Mouse (Mus musculus) layer of hippocampus, adult 9-11 months (tissue): ENCODE measurements around the gene Cog5.
"Not testable (repeated sequence)": the region's sequence is repeated elsewhere in the genome, so short reads cannot be mapped to it uniquely, and the experiment has no call there.

Experiments used
- DNase-seq: peaks from one replicate; pipeline ENCODE4 v3.0.0; 2022

Cog5 gene

DNA sequence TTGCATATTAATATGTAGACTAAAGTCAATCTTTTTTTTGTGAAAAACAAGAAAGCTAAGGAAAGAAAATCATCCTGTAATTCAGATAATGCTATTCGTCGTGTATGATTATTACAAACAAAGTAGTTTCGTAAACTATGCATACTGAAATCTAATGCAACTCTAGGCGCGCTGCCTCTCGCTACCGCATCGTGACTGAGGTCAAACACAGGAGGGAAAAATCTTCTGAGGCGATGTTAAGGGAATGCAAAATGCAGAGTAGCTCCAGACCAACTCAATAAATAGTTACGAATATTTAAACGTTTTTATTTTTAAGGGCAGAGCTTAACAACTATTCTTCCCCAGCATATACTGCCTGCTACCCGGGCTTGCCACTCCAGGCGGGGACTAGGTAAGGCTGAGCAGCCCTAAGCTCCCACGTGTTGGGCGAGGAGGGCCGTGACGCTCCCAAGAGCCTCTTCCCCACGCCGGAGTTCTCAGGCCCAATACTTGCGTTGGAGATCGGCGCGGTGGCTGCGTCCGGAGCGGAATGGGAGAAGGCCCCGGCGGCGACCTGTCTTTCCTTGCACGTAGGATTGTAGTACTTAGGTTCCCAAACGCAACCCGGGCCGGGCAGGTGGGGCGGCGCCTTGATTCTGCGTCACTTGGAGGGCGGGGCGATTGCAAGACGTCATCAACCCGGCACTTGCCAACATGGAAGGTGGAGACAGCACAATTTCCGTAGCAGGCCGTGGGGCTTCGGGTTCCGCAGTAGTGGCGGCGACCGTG is at the start of gene Cog5, which contains the start of gene Dus4l:
TSS of gene Cog5 (plus strand) at position 673 of the 768 bp plus-strand sequence.
TSS of gene Dus4l (minus strand) at position 630 of the 768 bp plus-strand sequence.
- DNase-seq = peak; percentile 93

DNA sequence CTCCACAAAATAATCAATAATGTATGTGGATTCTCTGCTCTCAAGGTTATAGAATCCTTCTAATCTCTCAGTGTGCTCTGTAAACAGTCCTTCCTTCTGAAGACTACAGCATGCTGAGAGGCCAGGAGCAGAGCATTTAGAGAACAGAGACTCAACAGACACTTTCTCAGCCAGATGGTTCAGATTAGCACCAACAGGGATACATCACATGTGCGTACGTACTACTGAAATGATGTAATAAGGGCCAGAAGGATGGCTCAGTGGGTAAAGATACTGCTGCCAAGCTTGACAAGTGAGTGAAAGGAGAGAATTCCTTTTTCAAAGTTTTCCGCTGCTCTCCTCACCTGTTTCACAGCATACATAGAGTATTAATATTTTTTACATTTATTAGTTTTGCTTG is 49.8 kb upstream of the Cog5 start:
- no peak for DNase-seq

DNA sequence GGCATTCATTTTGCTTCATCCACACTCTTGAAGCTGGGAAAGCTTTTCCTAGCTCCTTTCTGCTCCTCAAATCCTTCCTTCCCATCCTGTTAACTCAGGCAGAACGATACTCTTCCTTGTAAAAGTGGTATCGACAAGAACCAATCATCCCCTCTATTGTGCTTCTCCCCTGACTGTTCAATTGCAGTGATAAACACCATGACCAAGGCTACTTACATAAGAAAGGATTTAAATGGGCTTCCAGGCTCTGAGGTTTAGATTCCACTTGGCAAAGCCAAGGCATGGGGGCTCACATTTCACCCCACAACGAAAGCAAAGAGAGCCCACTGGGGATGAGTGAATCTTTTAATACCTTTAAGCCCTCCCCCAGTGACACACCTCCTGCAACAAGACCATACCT is 46.5 kb upstream of the Cog5 start:
- DNase-seq = no peak

DNA sequence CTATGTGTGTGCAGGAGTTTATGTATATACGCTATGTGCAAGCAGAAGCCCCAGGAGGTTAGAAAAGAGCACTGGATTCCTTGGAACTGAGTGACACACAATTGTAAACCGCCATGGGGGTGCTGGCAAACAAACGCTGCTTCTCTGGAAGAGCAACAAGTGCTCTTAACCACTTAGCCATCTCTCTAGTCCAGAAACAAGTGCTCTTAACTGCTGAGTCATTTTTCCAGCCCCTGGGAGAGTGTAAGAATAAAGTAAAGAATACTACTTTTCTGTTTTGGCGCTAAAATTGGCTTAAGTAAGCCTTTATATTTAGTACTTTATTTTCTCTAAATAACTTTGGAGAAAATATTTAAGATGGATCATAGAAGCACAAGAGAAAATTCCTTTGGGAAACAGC is 41.3 kb upstream of the Cog5 start:
- DNase-seq = no peak

DNA sequence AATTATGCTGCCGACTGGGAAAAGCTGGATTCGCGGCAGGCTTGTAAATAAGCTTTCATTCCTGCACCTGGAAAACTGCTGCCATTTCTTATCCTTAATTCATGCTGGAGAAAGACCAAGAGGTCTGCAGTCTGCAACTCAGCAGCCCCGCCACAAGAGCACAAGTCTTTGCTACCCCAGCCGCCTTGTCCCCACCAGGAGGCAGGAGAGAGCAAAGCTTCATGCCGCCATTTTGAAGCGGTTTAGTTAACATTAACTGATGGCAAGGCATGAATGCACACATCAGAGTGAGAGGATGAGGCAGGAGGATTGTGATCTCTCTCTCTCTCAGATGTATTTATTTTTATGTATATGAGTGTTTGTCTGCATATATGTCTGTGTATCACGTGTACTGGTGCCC is 34.6 kb upstream of the Cog5 start:
- DNase-seq = no peak

DNA sequence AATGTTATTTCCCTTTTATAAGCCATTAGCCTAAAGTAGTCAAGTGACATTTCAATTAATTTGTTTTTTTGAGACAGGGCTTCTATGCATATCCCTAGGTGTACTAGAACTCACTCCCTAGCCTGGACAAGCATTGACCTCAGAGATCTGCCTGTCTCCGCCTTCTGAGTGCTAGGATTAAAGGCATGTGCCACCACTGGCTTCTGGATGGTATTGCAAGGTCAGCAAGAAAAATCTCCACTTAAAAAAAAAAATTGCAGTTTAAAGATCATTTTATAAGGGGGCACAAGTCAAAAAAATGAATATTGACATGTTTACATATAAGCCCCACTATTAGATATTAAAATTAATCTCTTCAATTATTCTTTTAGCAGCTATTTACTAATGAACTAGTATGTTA is 29.7 kb upstream of the Cog5 start:
- DNase-seq = no peak

DNA sequence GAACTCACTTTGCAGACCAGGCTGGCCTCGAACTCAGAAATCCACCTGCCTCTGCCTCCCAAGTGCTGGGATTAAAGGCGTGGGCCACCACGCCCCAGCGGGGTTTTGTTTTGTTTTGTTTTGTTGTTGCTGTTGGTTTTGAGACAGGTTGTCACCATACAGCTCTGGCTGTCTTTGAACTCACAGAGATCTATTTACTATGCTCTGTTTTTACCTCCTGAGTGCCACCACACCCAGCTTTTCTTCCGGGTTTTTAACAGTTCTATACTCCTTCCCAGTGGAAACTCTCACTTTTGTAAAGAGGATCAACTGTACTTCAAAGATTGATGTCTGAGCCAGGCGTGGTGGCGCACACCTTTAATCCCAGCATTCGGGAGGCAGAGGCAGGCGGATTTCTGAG is 26.3 kb upstream of the Cog5 start:
- DNase-seq = not testable (repeated sequence)

DNA sequence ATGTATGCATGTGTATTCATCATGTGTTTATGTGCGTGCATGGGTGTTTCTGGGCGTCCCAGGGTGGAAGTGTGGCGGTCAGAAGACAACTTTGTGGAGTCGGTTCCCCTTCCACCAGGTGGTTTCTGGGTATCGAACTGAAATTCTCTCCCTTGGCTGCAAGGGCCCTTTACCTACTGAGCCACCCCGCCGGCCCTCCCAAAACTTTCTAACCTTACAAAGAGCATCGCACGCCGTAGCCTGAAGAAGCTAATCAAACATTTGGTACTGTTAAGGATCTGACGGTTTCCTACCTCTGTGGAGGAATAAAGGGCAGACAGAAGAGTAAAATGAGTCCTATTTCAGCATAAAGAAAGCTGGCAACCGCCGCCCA is 20.7 kb upstream of the Cog5 start:
- no peak for DNase-seq

DNA sequence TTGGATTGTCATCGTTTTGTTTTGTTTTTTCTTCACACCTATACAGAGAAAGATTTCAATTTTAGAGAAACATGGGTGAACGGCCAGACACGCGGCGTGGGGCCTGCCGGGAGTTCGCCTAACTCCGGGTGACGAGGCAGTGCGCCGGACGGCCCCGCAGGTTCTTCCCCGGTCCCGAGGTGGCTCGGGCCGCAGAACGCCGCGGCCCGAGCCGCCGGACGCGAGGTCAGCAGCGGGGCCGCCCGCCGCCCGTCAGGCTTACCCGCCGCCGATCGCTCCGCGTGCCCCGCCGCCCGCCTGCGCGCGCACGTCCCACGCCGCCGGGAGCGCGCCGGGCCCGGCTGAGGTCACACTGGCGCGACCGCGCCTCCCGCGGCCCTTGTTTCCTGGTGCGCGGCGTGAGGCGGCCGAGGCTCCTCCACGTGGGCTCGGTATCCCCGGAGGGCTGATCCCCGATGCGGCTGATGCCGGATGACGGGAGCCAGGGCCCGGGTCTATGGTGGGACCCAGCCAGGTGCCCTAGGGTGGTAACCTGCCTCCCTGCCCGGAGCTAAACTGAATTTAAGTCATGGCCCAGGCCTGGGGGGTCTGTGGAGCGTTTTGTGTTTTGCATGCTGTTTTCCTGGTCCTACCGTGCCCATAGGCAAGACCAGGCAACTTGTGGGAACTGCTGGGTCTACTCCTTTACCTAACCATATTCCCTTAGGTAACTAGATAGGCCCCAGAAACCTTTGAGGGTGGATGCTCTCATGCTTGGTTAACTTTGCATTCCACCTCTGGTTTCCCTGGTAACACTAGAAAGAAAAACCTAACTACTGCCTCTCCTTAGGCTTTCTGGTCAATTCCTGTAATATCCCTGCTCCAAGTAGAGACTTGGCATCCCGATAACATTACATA is 20.1 kb upstream of the Cog5 start, which contains the start of gene Bcap29:
TSS of gene Bcap29 (minus strand) at position 316 of the 897 bp plus-strand sequence.
- DNase-seq = peak; percentile 61

DNA sequence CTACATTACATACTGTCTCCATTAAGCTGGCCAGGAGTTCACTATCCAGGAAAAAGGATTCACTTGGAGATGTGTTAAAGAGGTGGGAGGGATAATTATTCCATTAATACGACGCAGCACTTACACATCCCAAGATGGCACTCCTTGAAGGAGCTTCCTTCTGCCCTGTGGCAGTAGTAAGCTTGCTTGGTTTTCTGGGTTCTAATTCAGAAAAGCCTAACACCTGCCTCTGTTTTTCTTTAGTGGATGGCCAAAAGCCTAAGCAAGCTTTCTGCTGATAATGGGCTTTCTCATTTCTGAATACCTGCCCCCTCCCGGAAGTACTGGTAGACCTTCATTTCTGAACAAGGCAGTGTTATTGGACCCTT is 19.4 kb upstream of the Cog5 start:
- no peak for DNase-seq

DNA sequence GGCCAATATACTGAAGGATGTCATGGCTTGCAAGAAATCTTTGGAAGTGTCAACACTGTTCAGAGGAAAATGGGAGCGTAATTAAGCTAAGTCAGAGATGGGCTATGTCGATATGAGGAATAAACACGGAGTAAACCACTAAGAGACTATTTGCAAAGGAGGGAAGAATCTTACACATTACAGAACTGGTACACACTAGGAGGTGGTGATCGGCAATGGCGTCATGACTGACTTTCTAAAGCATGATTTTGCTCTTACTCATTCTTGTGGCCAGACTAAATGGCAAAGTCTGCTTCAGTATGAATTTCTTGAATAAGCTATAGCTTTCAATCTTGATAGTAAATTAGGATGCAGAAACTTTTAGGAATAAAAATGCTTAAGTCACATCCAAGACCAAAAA is 1.1 kb upstream of the Cog5 start:
- no peak for DNase-seq

DNA sequence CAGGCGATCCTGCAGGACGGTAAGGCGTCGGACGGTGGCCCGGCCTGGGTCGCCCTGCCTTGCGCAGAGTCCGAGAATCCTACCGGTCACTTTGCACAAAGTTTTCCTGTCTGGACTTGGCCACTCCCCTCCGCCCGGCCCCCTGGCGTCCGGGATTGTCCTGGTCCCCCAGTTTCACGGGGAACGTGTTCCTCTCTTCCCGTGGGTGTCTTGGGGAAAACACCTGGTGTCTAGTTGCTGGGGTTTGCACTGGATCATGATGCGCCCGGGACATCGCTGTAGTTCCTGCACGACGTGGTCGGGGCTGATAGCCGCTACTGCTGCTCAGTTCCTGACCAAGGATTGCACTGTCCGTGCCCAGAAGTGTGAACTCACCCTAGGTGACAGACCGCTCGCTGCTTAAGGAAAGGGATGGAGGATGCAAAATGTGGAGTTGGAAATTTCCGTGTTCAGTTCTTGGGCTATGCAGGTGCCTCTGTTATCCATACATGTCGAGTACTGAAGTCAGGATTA is 352 bp downstream of the Cog5 start:
- no peak for DNase-seq

DNA sequence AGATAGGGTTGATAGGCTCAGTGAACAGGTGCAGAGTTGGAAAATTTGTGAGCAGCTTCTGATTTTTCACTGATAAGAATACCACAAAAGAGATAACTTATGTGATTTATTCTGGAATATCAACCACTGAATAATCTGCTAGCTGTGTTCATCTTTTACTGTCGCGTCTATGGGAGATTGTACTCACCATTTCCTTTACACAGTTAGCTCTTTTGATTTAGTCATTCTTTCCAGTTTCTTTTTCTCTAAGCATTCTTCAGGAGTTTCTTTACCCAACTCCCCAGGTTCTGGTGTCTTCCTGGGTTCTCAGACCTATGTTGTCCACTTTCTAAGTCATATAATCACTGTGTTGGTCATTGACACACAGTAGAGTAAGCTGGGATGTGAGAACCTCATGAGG is 2.2 kb downstream of the Cog5 start:
- DNase-seq = no peak

DNA sequence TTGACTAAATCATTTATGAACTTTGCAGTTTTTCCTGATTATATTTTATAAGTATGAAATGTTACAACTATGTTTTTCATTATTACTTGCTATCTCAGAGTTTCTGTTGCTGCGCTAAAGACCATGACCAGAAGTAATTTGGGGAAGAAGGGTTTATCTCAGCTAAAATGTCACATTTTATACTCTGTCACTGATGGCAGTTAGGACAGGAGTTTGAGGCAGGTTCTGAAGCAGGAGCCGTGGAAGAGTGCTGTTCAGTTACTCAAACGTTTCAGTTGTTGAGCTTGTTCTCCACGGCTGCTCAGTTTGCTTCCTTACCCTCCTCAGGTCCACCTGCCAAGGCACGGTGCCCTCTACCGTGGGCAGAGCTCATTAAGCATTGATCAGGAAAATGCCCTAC is 11.3 kb downstream of the Cog5 start:
- DNase-seq = no peak

DNA sequence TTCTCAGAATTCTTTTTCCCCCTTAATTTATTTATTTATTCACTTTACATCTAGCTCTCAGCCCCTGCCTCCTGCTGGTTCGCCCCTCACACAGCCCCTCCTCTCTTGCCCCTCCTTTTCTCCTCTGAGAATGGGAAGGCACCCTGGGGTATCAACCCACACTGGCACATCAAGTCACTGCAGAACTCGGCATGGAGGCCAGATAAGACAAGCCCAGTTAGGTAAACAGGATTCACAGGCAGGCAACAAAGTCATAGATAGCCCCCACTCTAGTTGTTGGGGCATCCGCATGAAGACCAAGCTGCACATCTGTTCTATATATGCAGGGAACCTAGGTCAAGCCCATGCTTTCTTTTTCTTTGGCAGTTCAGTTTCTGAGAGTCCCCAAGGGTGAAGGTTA is 12.5 kb downstream of the Cog5 start:
- no peak for DNase-seq

DNA sequence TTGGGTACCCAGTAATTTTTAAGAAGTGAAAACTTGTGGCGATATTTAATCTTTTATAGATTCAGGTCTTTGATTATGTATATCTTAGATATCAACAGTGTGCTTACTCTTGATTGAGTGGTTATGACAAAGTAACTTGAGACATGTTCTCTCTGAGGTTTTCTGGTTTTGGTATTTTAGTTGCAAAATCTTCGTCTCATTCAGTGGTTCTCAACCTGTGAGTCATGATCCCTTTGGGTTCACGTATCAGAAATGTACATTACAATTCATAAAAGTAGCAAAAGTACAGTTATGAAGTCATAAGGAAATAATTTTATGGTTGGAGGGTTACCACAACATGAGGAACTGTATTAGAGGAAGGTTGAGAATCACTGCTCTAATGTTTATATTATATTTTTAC is 32.0 kb downstream of the Cog5 start:
- no peak for DNase-seq

DNA sequence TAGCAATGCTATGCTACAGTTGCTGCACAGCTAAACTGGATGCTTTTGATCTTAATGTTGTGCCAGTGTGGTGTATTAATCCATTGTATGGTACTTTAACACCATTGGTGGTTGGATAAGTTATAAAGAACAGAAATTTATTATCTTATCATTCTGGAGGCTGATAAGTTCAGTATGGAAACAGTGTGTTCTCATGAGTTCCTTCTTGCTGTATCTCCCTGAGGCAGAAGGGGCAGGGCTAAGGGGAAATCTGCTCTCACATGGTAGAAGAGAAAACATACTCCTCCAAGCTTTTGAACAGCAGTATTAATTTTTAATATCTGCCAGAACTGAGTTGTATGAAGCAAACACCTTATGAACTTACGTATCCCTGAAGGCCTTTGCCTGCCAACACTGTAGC is 38.6 kb downstream of the Cog5 start:
- no peak for DNase-seq

DNA sequence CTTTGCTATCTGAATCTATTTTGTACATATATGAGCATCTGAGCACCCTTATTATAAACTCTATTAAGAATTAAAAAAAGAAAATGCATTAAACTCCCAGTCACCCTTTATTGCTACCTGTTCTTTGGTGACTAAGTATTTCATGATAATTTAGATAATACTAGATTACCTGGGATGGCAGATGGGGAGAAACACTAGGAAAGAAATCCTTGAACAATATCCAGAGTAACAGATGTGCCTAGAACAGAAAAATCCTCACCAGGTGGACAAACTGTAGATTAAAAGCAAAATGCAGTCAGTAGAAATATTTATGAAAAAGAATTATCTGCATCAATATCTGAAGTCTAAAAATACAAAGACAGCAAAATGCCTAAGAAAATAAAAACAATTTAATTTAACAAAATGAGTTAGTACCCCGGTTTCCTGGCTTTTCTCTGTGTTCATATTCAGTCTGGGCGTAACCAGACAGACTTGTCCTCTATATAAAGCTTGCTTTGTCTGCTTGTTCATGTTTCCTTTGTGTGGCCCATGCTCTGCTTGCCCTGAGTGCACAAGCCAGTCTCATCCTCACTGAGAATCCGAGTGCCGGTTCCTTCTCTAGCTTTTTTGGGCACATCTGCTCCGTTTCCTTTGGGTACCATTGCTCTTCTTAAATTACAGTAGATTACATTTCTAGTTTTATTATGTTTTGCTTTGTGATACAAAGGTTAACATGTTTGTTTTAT is 46.1 kb downstream of the Cog5 start:
- DNase-seq = no peak

DNA sequence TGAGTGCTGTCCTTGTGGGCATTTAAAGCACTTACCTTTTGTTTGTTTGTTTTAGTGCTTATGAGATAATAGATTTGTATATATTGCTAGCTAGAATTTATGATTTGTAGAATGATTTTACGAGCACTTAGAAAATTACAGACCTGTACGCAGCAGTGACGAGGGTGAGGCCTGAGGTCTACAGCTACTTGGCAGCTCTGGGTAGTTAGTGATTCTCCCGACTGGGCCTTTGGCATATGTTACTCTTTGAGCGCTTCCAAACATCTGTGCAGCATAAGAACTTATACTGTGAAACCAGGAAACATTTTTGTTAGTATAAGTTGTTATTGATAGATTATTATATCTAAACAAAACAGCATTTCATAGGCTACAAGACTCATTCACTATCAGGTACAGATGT is 46.7 kb downstream of the Cog5 start:
- no peak for DNase-seq

DNA sequence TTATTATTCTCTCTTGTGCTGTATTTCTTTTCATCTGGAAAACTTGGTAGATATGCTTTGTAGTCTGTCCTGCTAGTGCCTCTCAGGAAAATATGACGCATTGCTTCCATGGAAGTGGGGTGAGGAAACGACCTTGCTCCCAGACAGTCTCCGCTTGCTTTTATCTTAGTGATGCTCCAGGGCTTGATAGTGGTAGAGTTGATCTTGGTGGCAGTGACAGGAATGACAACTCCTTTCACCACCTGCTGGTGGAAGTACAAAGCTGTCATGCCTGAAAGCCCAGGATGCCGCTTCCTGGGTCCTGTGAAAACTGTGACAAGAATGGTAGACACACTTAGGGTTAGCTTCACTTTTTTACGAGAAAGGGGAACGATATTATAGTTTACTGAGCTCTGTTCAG is 49.2 kb downstream of the Cog5 start:
- DNase-seq = no peak

DNA sequence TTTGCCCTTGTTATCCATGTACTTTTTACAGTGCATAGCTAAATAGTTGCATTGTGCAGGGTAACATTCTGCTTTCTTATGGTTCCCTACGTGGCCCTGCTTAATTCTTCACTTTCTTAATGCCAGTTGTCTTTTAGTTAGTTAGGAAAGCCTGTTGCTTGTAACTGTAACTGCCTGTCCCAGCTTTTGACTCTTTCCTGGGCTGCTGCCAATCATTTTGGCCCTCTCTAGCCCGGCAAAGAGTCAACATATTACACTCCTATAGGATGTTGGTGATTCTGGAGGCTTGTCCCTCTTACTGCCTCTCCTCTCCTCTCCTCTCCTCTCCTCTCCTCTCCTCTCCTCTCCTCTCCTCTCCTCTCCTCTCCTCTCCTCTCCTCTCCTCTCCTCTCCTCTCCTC is 51.5 kb downstream of the Cog5 start:
- DNase-seq = no peak

DNA sequence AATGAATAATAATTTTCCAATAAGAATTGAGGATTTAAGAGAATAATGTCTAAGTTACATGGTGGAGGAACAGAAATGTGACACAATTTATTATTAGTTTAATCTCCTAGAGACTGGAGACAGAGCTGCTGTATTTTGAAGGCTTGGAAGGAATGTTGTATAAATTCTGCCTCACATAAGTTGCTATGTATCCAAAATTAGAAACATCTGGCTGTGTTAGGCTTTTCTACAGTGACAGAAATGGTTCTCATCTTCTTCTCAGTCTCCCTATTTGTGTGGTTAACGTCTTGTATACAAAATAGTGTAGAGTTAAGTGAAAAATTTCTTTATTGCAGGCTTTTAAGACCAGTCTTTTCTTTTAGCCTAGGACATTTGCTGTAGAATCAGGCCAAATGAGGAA is 52.9 kb downstream of the Cog5 start:
- DNase-seq = no peak

DNA sequence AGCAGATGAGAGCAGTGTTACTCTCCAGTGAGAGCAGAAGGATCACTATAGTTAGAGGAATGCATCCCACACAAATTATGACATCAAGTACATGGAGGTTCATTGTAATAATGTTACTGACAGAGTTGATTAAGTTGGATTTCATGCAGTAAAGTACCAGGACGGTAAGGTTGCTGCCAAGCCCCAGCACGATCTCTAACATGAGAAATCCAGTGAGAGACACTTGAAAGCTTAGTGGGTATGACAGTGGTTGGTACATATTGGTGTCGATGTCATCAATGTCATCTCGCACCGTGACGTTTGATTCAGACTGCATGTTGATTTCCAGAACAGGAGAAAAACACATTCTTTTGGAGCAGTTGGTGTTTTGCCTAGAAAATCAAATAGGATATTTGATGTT is 55.0 kb downstream of the Cog5 start:
- DNase-seq = peak; percentile 45
